Mouse (Mus musculus): Measurements from ENCODE around the gene Kat6b. TPM values are rescaled to one million over a fixed set of nuclear protein-coding genes. Genes with fewer than 3 reads are reported as not detected.

Gene Kat6b
- 8.0 TPM for polyA plus RNA-seq (2014; fragmentation: Illumina TruSeq; extraction: RNeasy Lipid Tissue Mini Kit (QIAGEN cat#74804); ENCODE audit: low read depth, low replicate concordance)

DNA sequence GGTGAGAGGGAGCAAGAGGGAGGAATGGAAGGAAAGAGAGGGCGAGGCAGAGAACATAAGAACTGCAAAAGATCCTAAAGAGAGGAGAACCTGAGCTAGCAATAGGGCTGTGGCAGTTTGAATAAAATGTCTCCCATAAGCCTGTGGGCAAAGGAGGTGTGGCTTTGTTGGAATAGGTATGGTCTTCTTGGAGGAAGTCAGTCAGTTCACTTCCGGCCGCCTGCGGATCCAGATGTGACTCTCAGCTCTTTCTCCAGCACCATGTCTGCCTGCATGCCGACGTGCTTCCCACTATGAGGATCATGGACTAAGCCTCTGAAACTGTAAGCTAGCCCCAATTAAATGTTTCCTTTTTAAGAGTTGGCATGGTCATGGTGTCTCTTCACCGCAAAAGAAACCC is at the start of gene Kat6b:
Kat6b (plus strand) TSS at position 204 of the 400 bp plus-strand sequence.

DNA sequence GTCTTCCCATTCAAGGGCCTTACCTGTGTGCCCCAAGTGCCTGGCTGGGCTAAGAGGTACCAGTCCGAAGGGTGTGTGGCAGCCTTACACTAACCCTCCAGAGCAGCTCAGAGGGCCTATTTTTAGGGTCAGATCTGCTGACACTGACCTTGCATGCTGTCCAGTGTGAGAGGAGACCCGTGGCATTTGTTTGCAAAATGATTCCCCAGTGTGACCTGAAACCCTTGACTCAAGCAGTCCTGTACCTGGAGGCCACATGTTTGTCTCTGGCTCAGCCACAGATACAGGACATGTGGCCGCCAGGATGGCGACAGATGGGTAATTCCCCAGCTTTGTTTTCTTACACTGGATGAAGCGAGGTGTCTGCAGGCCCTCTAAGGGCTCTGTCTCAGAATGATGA is 233.3 kb downstream of the Kat6b start, which contains the start of gene Dupd1:
Dupd1 (minus strand) TSS at position 91 of the 400 bp plus-strand sequence.

Other genes starting within 250 kb of the Kat6b start
- not detected for gene Dupd1, start 233.1 kb downstream of the Kat6b start, polyA plus RNA-seq (2014; fragmentation: Illumina TruSeq; extraction: RNeasy Lipid Tissue Mini Kit (QIAGEN cat#74804); ENCODE audit: low read depth, low replicate concordance)

Measured in kidney, adult 10 weeks (tissue).